Mouse (Mus musculus): ENCODE data around the gene Nebl.

Gene Nebl

DNA sequence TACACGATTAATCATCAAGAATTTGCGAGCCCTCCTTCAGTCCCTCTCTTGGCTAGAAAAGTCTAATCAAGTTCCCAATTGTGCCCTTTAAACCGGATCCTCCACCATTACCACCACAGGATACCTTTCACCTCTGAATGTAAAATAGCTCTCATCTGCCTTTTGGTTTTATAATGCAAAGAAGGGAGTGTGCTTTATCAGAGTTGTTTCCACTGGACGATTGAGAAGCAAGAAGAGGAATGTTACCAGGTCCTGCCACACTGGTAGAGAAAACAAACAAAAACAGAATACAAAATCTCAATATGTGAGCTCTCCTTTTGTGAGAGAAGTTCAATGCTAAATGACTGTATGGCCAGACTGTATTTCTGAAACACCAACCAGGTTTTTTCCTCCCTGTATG lies 127.7 kb downstream of the Nebl start:
- no peak for DNase-seq

GRCm38 (mm10) chr2:17600652-17601051 lies 130.6 kb downstream of the Nebl start:
- DNase-seq = no peak

DNA sequence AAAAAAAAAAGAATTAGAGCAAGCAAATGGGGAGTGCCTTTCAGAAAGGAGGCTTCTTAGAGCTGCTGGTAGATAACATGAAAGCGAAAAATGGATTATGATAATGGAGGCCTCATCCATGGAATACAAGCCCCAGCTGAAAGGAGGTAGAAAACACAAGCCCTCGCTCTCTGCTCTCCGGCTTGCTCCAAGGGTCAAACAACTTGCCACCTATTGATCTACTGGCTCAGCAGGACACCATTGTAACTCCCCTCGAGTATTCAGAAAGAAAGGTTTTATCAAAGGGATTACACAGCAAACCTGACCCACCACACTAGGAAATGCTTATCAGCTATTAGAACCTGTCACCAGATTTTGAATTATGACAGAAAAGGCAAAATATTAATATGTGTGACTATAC lies 131.4 kb downstream of the Nebl start:
- DNase-seq = no peak

DNA sequence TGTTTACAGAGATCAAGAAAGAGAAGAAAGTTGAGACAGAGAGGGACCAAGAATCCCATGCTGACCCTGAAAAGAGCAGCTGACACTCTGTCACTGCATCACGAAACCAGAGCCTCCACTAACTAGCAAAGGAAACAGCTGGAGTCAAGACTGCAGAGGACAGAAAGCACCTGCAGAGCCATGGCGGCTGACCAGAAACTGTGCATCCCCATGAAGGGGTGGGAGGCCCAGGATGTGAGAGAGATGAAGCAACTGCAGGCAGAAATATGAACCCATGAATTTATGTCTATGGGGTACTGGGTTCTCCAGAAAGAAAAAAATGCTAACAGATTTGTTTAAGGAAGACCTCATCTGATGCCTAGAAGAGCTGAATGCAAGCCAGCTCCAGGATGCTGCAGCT lies 133.3 kb downstream of the Nebl start:
- no peak for DNase-seq

DNA sequence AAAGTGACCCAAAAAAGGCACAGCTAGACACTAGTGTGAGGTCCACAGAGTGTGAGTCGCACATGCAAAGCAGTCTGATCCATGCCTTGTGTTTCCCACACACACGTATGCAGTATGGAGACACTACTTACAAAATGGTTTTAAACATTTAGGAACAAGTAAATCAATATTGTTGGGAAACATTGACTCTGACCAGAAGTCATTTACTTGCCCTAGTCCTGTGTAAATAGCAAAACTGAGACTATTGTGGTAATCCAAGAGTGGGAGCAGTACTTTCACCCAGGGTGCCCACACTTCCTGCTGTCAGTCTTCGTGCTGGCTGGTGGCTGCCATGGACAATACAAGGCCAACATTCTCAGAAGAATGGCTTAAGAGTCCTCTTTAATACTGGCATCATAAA lies 141.6 kb downstream of the Nebl start:
- no peak for DNase-seq

GRCm38 (mm10) chr2:17585329-17585992 lies 145.8 kb downstream of the Nebl start:
- no peak for DNase-seq

GRCm38 (mm10) chr2:17575648-17576047 lies 155.6 kb downstream of the Nebl start:
- no peak for DNase-seq

- DNase-seq = no peak
Observed at GRCm38 (mm10) chr2:17571716-17572115, 159.5 kb downstream of the Nebl start.

DNA sequence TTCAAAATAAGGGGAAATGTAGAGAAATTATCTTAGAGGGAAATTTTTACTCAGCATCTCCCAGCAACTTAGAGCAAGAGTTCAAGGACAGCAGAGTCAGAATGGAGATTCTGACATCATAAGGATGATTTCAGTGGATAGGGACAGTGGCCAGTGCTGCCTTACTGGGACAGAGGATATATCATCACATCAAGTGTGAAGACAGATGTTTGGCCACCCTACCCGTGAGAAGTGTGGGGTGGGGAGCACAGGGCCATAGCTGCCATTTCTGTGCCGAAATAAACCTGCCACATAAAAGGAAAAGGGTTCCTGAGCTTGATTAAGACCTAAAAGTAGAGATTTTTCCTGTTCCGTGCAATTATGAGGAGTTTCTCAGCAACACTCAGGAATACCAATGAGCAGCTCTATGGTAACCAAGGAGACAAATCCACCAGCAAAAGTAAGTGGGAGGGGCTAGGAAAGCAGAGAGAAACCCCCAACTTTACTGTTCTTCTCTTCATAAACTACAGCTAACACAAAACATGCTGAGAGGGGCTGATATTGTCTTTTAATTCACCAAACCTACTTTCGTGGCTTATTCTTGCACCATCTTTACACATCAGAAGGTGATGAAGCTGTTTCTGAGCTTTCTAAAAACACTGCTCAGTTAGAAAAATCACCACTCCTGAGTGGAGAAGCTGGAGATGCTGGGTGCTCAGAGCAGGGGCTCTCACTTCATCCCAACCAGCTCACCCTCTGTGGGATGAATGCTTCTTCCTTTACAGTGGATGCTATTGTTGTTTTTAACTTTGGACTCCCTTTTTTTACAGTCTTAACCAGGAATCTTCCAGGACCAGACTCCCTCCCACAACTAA lies 172.1 kb downstream of the Nebl start:
- DNase-seq = no peak

DNA sequence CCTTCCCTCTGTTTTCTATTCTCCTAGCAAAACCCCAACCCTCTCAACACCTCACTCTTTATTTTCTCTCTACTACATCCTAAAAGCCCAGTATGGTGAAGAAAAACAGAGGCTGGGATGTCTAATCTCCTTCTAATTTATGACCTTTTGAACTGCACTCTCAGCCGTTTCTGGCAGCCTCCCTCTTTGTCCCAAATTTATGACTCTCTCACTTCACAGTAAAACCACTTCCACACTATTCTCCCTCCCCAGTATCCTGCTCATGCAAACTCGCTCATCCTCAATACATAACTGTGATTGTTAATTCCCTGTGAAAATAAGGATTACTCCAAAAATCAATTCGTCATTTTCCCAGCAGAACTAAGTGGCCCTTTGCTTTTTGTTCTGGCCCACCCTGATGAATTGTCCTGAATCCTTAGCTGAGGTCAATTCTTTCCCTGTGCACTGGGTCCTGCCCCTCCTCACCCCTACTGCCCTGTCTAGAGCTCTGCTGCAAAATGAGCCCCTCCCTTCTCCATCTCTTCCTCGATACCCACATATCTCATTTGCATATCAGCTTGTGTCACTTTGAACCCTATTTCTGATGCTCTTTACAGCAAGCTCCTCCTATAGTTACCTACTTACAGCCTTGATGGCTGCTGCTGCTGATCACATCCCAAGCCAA lies 181.2 kb downstream of the Nebl start:
- DNase-seq = no peak

DNA sequence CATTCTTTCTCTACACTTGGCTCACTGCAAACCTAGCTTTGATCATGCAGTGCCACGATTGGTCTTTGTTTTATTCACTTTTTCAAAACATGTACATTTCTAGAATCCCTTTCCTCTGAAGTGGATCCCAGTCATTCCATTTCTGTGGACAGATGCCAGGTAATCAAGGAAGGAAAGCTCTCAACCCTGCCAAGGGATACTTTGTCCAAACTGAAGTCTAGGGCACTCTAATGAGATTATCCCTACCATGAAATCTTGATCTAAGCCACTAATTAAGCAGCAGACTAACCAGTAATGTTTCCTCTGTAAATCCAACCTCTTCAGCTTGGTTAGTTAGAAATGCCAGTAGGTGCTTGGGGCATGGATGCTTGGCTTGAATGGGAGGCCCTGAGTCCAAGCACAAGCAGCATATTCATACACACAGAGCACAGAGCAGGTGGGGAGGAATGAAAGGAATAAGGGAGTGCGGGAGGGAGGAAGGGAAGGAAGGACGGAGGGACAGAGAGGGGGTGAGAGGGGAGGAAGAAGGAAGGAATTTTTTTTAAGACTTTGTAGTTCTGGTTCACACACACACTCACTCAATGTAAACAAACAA lies 184.8 kb downstream of the Nebl start:
- DNase-seq = no peak

GRCm38 (mm10) chr2:17539737-17540136 lies 191.5 kb downstream of the Nebl start:
- no peak for DNase-seq

DNA sequence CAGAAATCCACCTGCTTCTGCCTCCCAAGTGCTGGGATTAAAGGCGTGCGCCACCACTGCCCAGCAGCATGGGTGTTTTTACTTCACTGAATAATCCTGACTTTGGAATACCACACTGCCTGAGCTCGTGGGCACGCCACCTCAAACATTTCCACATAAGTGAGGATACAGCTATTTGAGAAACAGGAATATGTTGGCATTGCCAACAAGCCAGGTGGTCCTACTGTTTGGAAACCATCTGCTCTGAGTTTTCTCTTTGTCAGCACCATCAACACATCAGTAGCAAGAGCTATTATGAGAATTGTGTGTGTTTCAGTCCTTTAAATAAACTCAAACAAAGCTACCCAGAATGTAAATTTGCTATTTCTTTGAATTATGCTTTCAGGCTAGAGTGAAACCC lies 192.8 kb downstream of the Nebl start:
- no peak for DNase-seq

DNA sequence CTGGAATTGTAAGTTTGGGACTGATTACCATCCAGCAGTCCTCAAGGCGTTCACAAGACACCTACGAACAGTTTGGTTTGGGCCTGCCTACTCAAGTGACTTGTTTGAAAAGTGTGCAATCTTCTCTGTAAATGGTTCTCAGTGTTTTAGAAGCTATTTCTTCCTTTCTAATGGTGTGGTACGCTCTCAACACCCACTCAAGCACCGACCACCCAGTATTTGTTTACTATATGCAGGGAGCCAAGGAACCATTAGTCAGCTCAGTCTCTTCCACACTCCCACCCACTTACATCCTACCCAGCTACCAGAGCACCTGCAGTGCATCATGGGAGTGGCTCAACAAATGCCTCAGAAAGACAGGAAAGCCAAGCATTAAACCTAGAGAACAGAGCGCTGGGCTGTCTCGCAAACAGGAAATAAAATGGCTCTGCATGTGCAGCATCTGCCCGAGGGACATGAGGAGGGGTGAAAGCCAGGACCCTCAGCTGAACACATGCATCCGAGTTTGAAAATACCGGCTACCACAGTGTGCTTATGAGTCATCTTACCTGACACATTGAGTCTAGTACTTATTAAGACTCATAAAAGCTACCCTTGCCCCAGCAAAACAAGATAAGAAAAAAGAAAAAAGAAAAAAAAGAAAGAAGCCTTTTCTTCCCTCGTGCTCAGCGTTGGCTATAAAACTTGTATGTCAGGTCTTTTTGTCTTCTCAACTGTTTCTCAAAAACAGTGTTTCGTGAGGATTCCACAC lies 199.7 kb downstream of the Nebl start:
- DNase-seq = no peak

DNA sequence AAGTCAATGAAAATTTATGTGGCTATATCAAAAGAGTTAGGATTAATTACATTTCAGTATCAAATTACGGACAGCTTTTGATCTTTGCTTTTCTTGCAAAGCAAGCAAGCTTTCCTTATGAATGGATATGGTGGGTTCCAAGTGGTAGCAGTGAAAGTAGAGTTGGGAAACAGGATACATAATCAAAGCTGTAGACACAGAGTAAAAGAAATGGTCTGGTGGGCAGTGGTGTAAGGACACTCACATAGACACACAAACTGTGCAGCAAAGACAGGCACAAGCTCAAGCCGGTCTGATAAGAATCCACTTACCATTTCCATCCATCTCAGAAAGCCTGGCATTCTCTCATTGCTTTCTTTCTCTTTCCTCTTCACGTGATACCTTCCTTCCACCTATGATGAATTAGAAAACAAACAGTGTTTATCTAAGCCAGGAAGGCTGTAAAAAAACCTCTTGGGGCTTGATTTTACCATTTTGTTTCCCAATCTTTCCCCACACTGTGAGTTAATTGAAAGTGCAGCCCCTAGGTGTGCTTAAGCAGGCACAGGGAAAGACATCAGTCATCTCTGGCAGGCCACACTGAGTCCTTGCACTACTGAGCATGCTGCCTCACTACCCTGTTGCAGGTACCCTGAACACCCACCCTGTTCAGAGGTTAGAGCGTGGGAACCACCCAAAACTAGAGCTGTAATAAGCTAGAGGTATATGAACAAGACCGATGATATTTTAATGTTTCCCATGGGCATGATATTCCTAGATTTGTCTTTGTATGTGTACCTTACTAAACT lies 205.3 kb downstream of the Nebl start:
- no peak for DNase-seq

GRCm38 (mm10) chr2:17525211-17525610 lies 206.1 kb downstream of the Nebl start:
- DNase-seq = no peak

DNA sequence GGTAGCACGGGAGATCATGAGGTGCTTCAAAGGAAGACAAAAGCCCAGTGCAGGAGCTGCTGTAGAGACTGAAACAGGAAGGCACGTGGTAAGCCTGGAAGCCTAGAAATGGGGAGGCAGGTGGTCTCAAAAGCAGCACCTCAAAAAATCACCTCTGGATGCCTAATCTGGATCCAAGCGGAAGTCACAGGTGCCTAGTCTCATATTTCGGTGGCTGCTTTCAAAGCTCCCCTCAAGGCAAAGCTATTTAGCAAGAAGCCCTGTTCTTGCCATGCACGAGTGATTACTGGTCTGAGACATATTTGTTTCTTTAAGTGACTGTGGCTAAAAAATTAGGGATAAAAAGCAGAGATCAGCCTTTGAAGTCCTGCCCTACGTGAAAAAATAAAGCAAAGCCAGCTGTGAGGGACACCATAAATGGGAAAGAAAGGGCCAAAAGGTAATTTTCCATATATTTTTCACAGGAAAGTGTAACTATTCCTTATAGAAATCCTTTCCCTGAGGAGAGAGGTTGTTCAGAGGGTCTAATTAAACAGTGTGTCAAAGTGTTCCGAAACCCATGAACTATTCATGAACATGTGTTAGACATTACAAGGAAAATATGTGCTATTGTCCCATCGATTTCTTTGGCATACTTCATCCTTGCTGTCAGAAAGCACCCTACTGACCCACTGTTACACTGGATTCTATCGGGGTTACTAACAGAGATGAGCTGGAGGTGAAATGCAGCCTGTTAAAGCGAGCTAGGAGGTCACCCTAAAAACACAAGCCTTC lies 206.9 kb downstream of the Nebl start:
- no peak for DNase-seq

DNA sequence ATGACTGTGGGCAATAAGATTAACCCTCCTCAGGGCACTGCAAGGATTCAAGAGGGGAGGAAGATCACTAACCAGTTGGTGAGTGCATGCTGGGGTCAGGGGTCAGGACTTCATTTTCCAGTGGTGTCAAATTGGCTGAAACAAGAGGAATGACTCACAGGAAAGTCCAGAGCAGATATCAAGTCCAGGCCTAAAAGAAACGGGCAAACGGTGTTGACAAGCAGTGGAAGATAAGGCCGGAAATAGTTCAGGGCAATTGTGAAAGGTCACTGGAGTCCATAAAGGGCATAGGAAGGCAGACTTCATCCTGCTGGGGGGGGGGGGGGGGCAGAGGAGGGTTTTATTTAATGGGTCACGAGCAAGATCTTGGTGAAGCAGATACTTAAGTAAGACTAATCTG lies 207.5 kb downstream of the Nebl start:
- DNase-seq = no peak

- no peak for DNase-seq
Observed at GRCm38 (mm10) chr2:17515686-17516085, 215.6 kb downstream of the Nebl start.

GRCm38 (mm10) chr2:17514765-17515164 lies 216.5 kb downstream of the Nebl start:
- DNase-seq = no peak

DNA sequence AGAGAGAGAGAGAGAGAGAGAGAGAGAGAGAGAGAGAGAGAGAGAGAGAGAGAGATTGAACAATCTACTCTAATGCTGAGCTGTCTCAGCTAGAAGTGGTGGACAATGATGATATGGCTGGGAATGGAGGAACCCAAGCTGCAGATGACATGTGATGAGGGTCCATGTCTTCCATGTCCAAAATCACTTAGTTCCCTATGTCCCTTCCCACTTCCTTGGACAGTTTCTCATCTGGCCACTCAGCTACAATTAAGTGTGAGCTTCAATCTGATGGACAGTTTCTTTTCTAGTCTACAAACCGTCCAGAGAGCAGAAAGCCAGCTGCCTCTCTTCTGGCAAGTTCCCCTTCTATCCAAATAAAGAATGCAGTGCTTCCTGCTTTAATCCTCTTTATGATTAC lies 221.3 kb downstream of the Nebl start:
- DNase-seq = no peak

All from right cerebral cortex, postnatal 4 days (tissue).